Mouse (Mus musculus) C2C12 (cell line): ENCODE results near the gene Pacs2. TPM values are rescaled to one million over a fixed set of nuclear protein-coding genes. Genes with fewer than 3 reads are reported as not detected.

Experiments
- H3K27me3 ChIP-seq: one replicate; pipeline ENCODE4 v1.6.1; 2011; ENCODE audit not compliant: control insufficient read depth, insufficient read depth, insufficient read length
- H3K36me3 ChIP-seq: one replicate; pipeline ENCODE4 v1.6.1; 2011; ENCODE audit not compliant: control insufficient read depth, insufficient read depth
- H3K4me3 ChIP-seq: one replicate; pipeline ENCODE4 v1.5.1; 2011; ENCODE audit warnings: mild to moderate bottlenecking, control low read depth; ENCODE audit not compliant: poor library complexity, insufficient read depth, severe bottlenecking
- H3K79me2 ChIP-seq: one replicate; pipeline ENCODE4 v1.6.1; 2011; ENCODE audit not compliant: control insufficient read depth, insufficient read depth
- H3K79me3 ChIP-seq: one replicate; pipeline ENCODE4 v1.6.1; 2011; ENCODE audit warnings: low read depth, control low read depth
- H3ac ChIP-seq: one replicate; pipeline ENCODE3; 2011; ENCODE audit warnings: low read depth; ENCODE audit not compliant: control insufficient read depth, insufficient read length
- CEBPB ChIP-seq: IDR thresholded peaks from one replicate; pipeline ENCODE4 v1.6.1; 2011; ENCODE audit warnings: low read depth, mild to moderate bottlenecking, control low read depth, moderate library complexity
- CTCF ChIP-seq: IDR thresholded peaks from one replicate; pipeline ENCODE4 v1.5.1; 2011; ENCODE audit not compliant: control insufficient read depth, insufficient read depth, insufficient read length
- FOSL1 ChIP-seq: IDR thresholded peaks from one replicate; pipeline ENCODE4 v1.8.0; 2011; ENCODE audit warnings: mild to moderate bottlenecking, low read length; ENCODE audit not compliant: poor library complexity, insufficient read depth, severe bottlenecking
- MAX ChIP-seq: IDR thresholded peaks from one replicate; pipeline ENCODE4 v1.6.1; 2011; ENCODE audit warnings: mild to moderate bottlenecking, control low read depth
- MYOD1 ChIP-seq: IDR thresholded peaks from one replicate; pipeline ENCODE4 v1.6.1; 2011; ENCODE audit warnings: low read depth; ENCODE audit not compliant: control insufficient read depth, insufficient read length
- MYOG ChIP-seq: IDR thresholded peaks from one replicate; pipeline ENCODE4 v1.6.1; 2011; ENCODE audit not compliant: control insufficient read depth, insufficient read length; ENCODE audit errors: extremely low read depth
- USF1 ChIP-seq: IDR thresholded peaks from one replicate; pipeline ENCODE4 v1.6.1; 2011; ENCODE audit warnings: low read depth, mild to moderate bottlenecking, control low read depth, moderate library complexity
- polyA plus RNA-seq: library from polyadenylated mRNA; unstranded; fragments of >200 nt; fragmentation: generic; extraction: Trizol; gene quantifications from one replicate; pipeline ENCODE4 v1.2.1, GENCODE M21; 2012; ENCODE audit warnings: missing spikeins

Pacs2 gene
- polyA plus RNA-seq, 1 experiment = 48.8 TPM

DNA sequence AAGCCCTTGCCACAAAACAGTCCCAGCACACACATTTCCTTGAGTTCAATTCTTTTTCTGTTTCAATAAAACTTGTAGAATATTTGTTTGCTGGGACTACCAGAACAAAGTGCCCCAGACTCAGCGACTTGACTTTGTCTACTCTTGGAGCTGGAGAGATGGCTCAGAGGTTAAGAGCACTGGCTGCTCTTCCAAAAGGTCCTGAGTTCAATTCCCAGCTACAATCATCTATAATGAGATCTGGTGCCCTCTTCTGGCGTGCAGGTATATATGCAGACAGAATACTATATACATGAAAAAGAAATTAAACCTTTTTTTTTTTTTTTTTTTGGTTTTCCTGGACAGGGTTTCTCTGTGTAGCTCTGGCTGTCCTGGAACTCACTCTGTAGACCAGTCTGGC lies 11.6 kb upstream of the Pacs2 start:
- peaks cover 26% of the 10 kb centered on the region for H3K79me2 ChIP-seq
- H3K4me3 ChIP-seq = no peak overlapping the region
- TF ChIP-seq USF1 = no peak
- no peak for TF ChIP-seq FOSL1
- no peak for TF ChIP-seq MYOD1
- no peak for TF ChIP-seq MYOG
- no peak for TF ChIP-seq CTCF
- no peak for TF ChIP-seq MAX
- TF ChIP-seq CEBPB = no peak
- H3K79me3 ChIP-seq = peaks cover 22% of the 10 kb centered on the region
- no peak overlapping the region for H3ac ChIP-seq
- no peaks in the 10 kb centered on the region for H3K27me3 ChIP-seq
- no peaks in the 10 kb centered on the region for H3K36me3 ChIP-seq

GRCm38 (mm10) chr12:113004011-113004410 lies 10.3 kb upstream of the Pacs2 start:
- Histone ChIP-seq H3K4me3 (no peak overlapping the region), H3K27me3 (no peaks in the 10 kb centered on the region), H3ac (no peak overlapping the region), H3K79me3 (peaks cover 11% of the 10 kb centered on the region), H3K36me3 (no peaks in the 10 kb centered on the region), H3K79me2 (peaks cover 12% of the 10 kb centered on the region)
- no peak for TF ChIP-seq MAX
- no peak for TF ChIP-seq FOSL1
- TF ChIP-seq CEBPB = no peak
- TF ChIP-seq MYOD1 = no peak
- TF ChIP-seq MYOG = no peak
- TF ChIP-seq USF1 = no peak
- TF ChIP-seq CTCF = no peak

DNA sequence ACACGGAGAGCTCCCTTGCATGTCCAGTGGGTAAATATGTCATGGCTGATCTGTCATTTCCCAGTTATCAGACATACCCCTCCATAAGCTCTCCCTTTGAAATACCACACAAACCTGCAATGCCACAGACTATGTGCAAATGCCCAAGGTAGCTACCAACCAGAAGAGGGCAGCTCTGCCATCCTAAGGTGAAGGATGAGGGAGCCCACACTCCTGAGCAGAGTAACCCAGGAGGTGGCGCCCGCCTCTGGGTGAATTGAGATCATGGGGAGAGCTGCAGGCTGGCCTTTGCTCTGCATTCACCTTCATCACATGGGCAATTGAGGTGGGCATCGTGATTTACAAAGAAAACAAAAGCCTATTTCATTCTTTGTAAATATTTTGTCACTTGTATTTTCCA lies 9.3 kb upstream of the Pacs2 start:
- H3K4me3 ChIP-seq = no peak overlapping the region
- H3K36me3 ChIP-seq = no peaks in the 10 kb centered on the region
- no peaks in the 10 kb centered on the region for H3K27me3 ChIP-seq
- H3K79me2 ChIP-seq = peaks cover 3% of the 10 kb centered on the region
- H3ac ChIP-seq = no peak overlapping the region
- TF ChIP-seq FOSL1 (no peak), CTCF (peak; percentile 94), CEBPB (no peak)
- H3K79me3 ChIP-seq = peaks cover 1% of the 10 kb centered on the region

DNA sequence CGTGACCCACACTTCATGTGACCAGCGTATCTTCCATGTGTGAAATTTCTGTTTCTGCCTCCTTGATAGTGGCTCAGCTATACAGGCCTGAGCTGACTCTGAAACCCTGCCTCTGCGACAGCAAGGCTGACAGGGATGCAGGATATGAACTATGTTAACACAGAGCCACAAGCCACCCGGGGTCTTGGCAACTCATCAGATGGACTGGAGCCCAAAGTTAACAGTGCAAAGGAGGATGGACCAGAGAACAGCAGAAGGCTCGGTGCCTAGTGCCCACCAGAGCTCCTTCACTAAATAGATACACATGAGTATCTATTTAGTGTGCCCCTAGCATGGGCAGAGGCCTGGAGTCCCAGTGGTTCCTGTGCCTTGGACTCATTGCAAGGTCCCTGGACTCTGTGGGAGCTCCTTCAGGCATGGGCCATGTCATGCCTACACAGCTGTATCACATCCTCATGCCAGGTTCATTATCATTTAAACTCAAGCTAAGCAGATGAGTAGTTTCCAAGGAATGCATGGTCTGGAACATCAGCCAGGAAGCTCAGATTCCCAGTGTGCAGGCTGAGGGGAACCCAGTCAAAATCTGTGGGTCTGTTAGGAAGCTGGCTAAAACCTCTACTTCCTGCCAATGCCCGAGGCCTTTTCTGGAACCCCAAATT lies 2.5 kb upstream of the Pacs2 start:
- no peak for TF ChIP-seq MYOG
- TF ChIP-seq CEBPB = no peak
- no peak for TF ChIP-seq USF1
- no peak for TF ChIP-seq CTCF
- peak; percentile 45 for TF ChIP-seq FOSL1
- peak; percentile 13 for TF ChIP-seq MAX
- peak; percentile 43 for TF ChIP-seq MYOD1
- Histone ChIP-seq H3ac (no peak overlapping the region), H3K36me3 (no peaks in the 10 kb centered on the region), H3K79me2 (peaks cover 25% of the 10 kb centered on the region), H3K79me3 (peaks cover 20% of the 10 kb centered on the region), H3K4me3 (no peak overlapping the region), H3K27me3 (no peaks in the 10 kb centered on the region)

GRCm38 (mm10) chr12:113012443-113012842 lies 1.9 kb upstream of the Pacs2 start:
- no peak for TF ChIP-seq MAX
- TF ChIP-seq FOSL1 = no peak
- TF ChIP-seq CEBPB = no peak
- no peak for TF ChIP-seq USF1
- TF ChIP-seq CTCF = no peak
- TF ChIP-seq MYOD1 = no peak
- no peak for TF ChIP-seq MYOG
- H3K36me3 ChIP-seq = no peaks in the 10 kb centered on the region
- H3K4me3 ChIP-seq = no peak overlapping the region
- H3ac ChIP-seq = no peak overlapping the region
- H3K27me3 ChIP-seq = no peaks in the 10 kb centered on the region
- H3K79me3 ChIP-seq = peaks cover 26% of the 10 kb centered on the region
- peaks cover 31% of the 10 kb centered on the region for H3K79me2 ChIP-seq

- Histone ChIP-seq H3K27me3 (no peaks in the 10 kb centered on the region), H3ac (no peak overlapping the region), H3K36me3 (no peaks in the 10 kb centered on the region), H3K79me2 (peaks cover 37% of the 10 kb centered on the region), H3K4me3 (no peak overlapping the region), H3K79me3 (peaks cover 32% of the 10 kb centered on the region)
- TF ChIP-seq CTCF (no peak), MAX (no peak), CEBPB (no peak), USF1 (no peak), FOSL1 (no peak), MYOG (no peak), MYOD1 (no peak)
Observed at GRCm38 (mm10) chr12:113013021-113013491, 1.3 kb upstream of the Pacs2 start.
